Mouse (Mus musculus) layer of hippocampus, adult 9-10 months (tissue): ENCODE results near the gene Thsd4.

Source experiments
- DNase-seq: peaks from one replicate; pipeline ENCODE4 v3.0.0; 2022; ENCODE audit warnings: low spot score

The Thsd4 gene

GRCm38 (mm10) chr9:60517148-60517547 lies 4.7 kb downstream of the Thsd4 start:
- no peak for DNase-seq

- DNase-seq, result no peak
Observed at GRCm38 (mm10) chr9:60516379-60516778, 5.5 kb downstream of the Thsd4 start.

GRCm38 (mm10) chr9:60513329-60513788 lies 8.5 kb downstream of the Thsd4 start:
- DNase-seq, result no peak

GRCm38 (mm10) chr9:60510876-60511275 lies 11.0 kb downstream of the Thsd4 start:
- DNase-seq, result no peak

GRCm38 (mm10) chr9:60506136-60506535 lies 15.7 kb downstream of the Thsd4 start:
- no peak for DNase-seq

GRCm38 (mm10) chr9:60504378-60505285 lies 17.2 kb downstream of the Thsd4 start:
- no peak for DNase-seq

GRCm38 (mm10) chr9:60502220-60502619 lies 19.6 kb downstream of the Thsd4 start:
- DNase-seq, result no peak

- DNase-seq, result no peak
Observed at GRCm38 (mm10) chr9:60501504-60502179, 20.2 kb downstream of the Thsd4 start.

- DNase-seq, result no peak
Observed at GRCm38 (mm10) chr9:60492275-60492974, 29.4 kb downstream of the Thsd4 start.

- no peak for DNase-seq
Observed at GRCm38 (mm10) chr9:60491489-60492100, 30.3 kb downstream of the Thsd4 start.

GRCm38 (mm10) chr9:60491079-60491478 lies 30.8 kb downstream of the Thsd4 start:
- no peak for DNase-seq

GRCm38 (mm10) chr9:60488816-60489215 lies 33.0 kb downstream of the Thsd4 start:
- DNase-seq, result no peak

- DNase-seq, result no peak
Observed at GRCm38 (mm10) chr9:60482165-60482564, 39.7 kb downstream of the Thsd4 start.

GRCm38 (mm10) chr9:60480052-60480451 lies 41.8 kb downstream of the Thsd4 start:
- DNase-seq, result no peak

GRCm38 (mm10) chr9:60478806-60479205 lies 43.0 kb downstream of the Thsd4 start:
- no peak for DNase-seq

GRCm38 (mm10) chr9:60477991-60478750 lies 43.7 kb downstream of the Thsd4 start:
- DNase-seq, result no peak

- DNase-seq, result no peak
Observed at GRCm38 (mm10) chr9:60460010-60460982, 61.5 kb downstream of the Thsd4 start.

GRCm38 (mm10) chr9:60458468-60458962 lies 63.3 kb downstream of the Thsd4 start:
- no peak for DNase-seq

GRCm38 (mm10) chr9:60457359-60458210 lies 64.3 kb downstream of the Thsd4 start:
- DNase-seq, result no peak
